Mouse (Mus musculus) limb, embryonic 12.5 days (tissue): ENCODE results near the gene Parp1. TPM values are rescaled to one million over a fixed set of nuclear protein-coding genes. Genes with fewer than 3 reads are reported as not detected.
A peak's percentile ranks its signal among the peaks of the same experiment; 100 is the strongest.

Source experiments
- ATAC-seq: fragments of 200-750 bp; cut with Nextera tagmentation; 2 replicates; pipeline ENCODE4 v1.8.0; 2017; ENCODE audit warnings: low read depth, moderate TSS enrichment; ENCODE audit not compliant: insufficient number of reproducible peaks, insufficient read depth, low FRiP score, low TSS enrichment
- H3K27ac ChIP-seq: fragments of 300-500 bp; sonication (generic); 2 replicates; pipeline ENCODE4 v1.5.1; 2016; ENCODE audit warnings: mild to moderate bottlenecking, moderate library complexity
- H3K27me3 ChIP-seq: fragments of 300-500 bp; sonication (generic); 2 replicates; pipeline ENCODE4 v1.6.1; 2016; ENCODE audit warnings: mild to moderate bottlenecking, moderate library complexity
- H3K36me3 ChIP-seq: fragments of 300-500 bp; sonication (generic); 2 replicates; pipeline ENCODE4 v1.6.1; 2016; ENCODE audit warnings: mild to moderate bottlenecking, moderate library complexity
- H3K4me1 ChIP-seq: fragments of 300-500 bp; sonication (generic); replicated peaks from 2 replicates; pipeline ENCODE4 v1.6.1; 2016
- H3K4me2 ChIP-seq: fragments of 300-500 bp; sonication (generic); 2 replicates; pipeline ENCODE4 v1.6.1; 2016; ENCODE audit warnings: mild to moderate bottlenecking, moderate library complexity
- H3K4me3 ChIP-seq: fragments of 300-500 bp; sonication (generic); replicated peaks from 2 replicates; pipeline ENCODE4 v1.5.1; 2016; ENCODE audit warnings: mild to moderate bottlenecking
- H3K9ac ChIP-seq: fragments of 300-500 bp; sonication (generic); replicated peaks from 2 replicates; pipeline ENCODE4 v1.6.1; 2016; ENCODE audit warnings: mild to moderate bottlenecking, moderate library complexity
- H3K9me3 ChIP-seq: fragments of 300-500 bp; sonication (generic); 2 replicates; pipeline ENCODE4 v1.6.1; 2016; ENCODE audit warnings: mild to moderate bottlenecking, moderate library complexity
- WGBS: fragments of 180-500 bp; shearing (Covaris S2); methylation state at CpG from one replicate; pipeline ENCODE4 v1.1.7; 2016; 5-methylcytosine and 5-hydroxymethylcytosine counted together
- polyA plus RNA-seq: library from polyadenylated mRNA; unstranded; fragments of >200 nt; fragmentation: Nextera tagmentation; extraction: Ambion mirVana; gene quantifications from 2 replicates; pipeline ENCODE4 v1.2.1, GENCODE M21; 2016

The Parp1 gene
- polyA plus RNA-seq = 202 and 203 TPM in 2 replicates

- H3K9ac ChIP-seq = peak within 1 kb of the TSS; percentile 93
- peak within 1 kb of the TSS; percentile 92 for H3K4me2 ChIP-seq
- 1% methylated on average over 65 of the region's 67 CpGs for WGBS
- H3K27ac ChIP-seq = peak within 1 kb of the TSS; percentile 96
- H3K9me3 ChIP-seq = peaks cover 5% of the 10 kb centered on the region; the same call in 1 of the 2 replicates
- ATAC-seq = peak; percentile 98
- H3K4me3 ChIP-seq = peak within 1 kb of the TSS; percentile 89
- H3K4me1 ChIP-seq = peaks cover 21% of the 10 kb centered on the region
- no peaks in the 10 kb centered on the region for H3K27me3 ChIP-seq
- H3K36me3 ChIP-seq = peaks cover 22% of the 10 kb centered on the region
Observed at GRCm38 (mm10) chr1:180568761-180569452, at the start of gene Parp1. TSS of gene Parp1 (plus strand) at chr1:180568924.

DNA sequence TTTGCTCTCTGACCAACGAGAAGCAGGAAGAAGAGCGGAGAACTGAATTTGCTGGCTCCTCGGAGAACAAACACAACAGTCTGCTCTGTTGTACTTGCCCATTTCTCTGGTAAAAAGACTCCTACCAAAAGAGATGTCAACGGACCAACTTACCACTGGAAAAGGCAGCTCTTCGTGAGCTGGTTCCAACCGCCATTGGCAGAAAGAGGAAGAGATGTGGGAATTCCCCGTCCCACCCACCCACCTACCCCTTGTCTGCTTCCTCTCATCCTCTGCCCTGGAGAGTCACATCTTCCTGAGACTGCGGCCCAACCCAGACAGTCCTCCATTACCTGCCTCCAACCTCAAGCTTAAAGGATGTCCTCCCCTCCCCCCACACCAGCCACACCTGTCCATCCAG is 49.2 kb upstream of the Parp1 start:
- H3K4me3 ChIP-seq = no peak overlapping the region
- H3K4me2 ChIP-seq = no peak overlapping the region
- no peak overlapping the region for H3K9ac ChIP-seq
- H3K36me3 ChIP-seq = no peaks in the 10 kb centered on the region
- H3K27ac ChIP-seq = no peak overlapping the region
- ATAC-seq = no peak
- whole genome bisulfite sequencing = 90% methylated on average over 8 of the region's 8 CpGs
- no peaks in the 10 kb centered on the region for H3K27me3 ChIP-seq
- H3K9me3 ChIP-seq = no peaks in the 10 kb centered on the region
- H3K4me1 ChIP-seq = peaks cover 11% of the 10 kb centered on the region; the same call in 1 of the 2 replicates

DNA sequence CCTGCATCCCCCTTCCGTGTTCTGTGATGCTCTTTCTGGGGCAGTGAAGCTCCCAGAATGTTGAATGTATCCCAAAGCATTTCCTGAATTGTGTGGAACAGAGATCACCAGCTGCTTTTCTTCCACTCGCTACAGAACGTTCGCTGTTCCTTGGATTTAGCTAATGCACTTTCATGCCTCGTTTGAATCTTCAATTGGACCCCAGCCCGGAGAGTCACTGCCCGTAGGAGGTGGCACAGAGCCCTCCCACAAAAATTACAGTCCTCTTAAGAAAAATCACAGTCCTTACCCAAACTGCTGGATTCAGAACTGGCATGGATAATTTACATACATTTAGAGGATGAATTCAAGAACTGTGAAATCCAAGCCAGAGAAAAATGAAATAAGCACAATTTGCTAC is 48.5 kb upstream of the Parp1 start:
- no peak overlapping the region for H3K27ac ChIP-seq
- 69% methylated on average over 7 of the region's 7 CpGs for WGBS
- no peaks in the 10 kb centered on the region for H3K36me3 ChIP-seq
- no peak overlapping the region for H3K4me3 ChIP-seq
- no peaks in the 10 kb centered on the region for H3K9me3 ChIP-seq
- ATAC-seq = no peak
- H3K4me1 ChIP-seq = peaks cover 11% of the 10 kb centered on the region; the same call in 1 of the 2 replicates
- no peak overlapping the region for H3K9ac ChIP-seq
- H3K27me3 ChIP-seq = no peaks in the 10 kb centered on the region
- no peak overlapping the region for H3K4me2 ChIP-seq

GRCm38 (mm10) chr1:180523320-180523719 is 45.4 kb upstream of the Parp1 start:
- H3K9ac ChIP-seq = no peak overlapping the region
- no peaks in the 10 kb centered on the region for H3K36me3 ChIP-seq
- 0 out of 2 replicates have a peak, but pooled peaks cover 7% of the 10 kb centered on the region for H3K4me1 ChIP-seq
- H3K27ac ChIP-seq = no peak overlapping the region
- ATAC-seq = no peak
- WGBS = 74% methylated on average over 2 of the region's 2 CpGs
- no peaks in the 10 kb centered on the region for H3K27me3 ChIP-seq
- no peak overlapping the region for H3K4me3 ChIP-seq
- H3K9me3 ChIP-seq = no peaks in the 10 kb centered on the region
- H3K4me2 ChIP-seq = no peak overlapping the region

GRCm38 (mm10) chr1:180525301-180525700 is 43.4 kb upstream of the Parp1 start:
- 78% methylated on average over 1 of the region's 1 CpGs for WGBS
- no peak overlapping the region for H3K4me3 ChIP-seq
- no peak overlapping the region for H3K27ac ChIP-seq
- no peaks in the 10 kb centered on the region for H3K36me3 ChIP-seq
- no peak overlapping the region for H3K4me2 ChIP-seq
- H3K4me1 ChIP-seq = 0 out of 2 replicates have a peak, but pooled peaks cover 7% of the 10 kb centered on the region
- no peaks in the 10 kb centered on the region for H3K27me3 ChIP-seq
- no peak overlapping the region for H3K9ac ChIP-seq
- H3K9me3 ChIP-seq = no peaks in the 10 kb centered on the region
- ATAC-seq = no peak

DNA sequence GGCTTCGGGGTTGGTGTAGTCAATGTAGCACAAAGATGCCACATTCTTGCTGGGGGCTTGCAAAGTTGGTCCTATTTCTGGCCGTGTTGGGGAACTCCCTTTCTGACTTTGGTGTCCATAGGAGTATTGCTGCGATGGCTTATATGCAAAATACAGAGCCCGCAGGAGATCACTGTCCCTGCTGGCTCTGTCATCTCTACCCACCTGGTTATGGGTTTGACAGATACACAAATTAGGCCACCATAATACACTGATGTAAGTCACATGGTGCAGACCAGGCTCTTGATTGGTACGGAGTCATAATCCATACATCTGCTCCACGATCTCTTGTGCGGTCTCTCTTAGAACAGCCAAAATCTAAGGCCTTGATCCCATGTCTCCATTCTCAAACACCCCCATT is 38.9 kb upstream of the Parp1 start:
- Histone ChIP-seq H3K9me3 (peaks cover 17% of the 10 kb centered on the region), H3K4me2 (no peak overlapping the region), H3K27ac (no peak overlapping the region), H3K4me1 (0 out of 2 replicates have a peak, but pooled peaks cover 7% of the 10 kb centered on the region), H3K9ac (no peak overlapping the region), H3K27me3 (no peaks in the 10 kb centered on the region), H3K4me3 (no peak overlapping the region), H3K36me3 (no peaks in the 10 kb centered on the region)
- no peak for ATAC-seq
- WGBS = 90% methylated on average over 7 of the region's 7 CpGs

GRCm38 (mm10) chr1:180530457-180531263 is 38.1 kb upstream of the Parp1 start:
- ATAC-seq = no peak
- no peak overlapping the region for H3K4me2 ChIP-seq
- 59% methylated on average over 8 of the region's 8 CpGs for WGBS

DNA sequence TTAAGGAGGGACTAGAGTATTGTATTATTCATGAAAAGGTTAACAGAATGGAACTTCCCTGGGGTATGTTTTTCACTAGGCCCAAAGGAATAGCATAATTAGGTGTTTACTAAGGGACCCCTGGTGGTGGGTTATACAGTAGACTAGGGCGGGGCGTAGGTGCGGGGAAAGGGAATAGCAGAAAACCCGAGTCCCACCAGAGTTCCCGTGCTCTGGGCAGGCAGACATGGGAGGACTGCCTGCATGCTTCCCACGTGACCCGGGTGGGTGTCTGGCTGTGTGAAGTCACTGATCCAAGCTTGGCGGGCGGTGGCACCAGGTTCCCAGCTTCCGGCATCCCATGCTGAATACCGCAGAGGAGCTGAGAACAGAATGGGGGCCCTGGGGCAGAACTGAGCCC is 36.1 kb upstream of the Parp1 start:
- Histone ChIP-seq H3K9ac (no peak overlapping the region), H3K27ac (no peak overlapping the region), H3K9me3 (peaks cover 17% of the 10 kb centered on the region), H3K36me3 (no peaks in the 10 kb centered on the region), H3K4me2 (no peak overlapping the region), H3K27me3 (no peaks in the 10 kb centered on the region), H3K4me3 (no peak overlapping the region), H3K4me1 (0 out of 2 replicates have a peak, but pooled peaks cover 6% of the 10 kb centered on the region)
- no peak for ATAC-seq
- WGBS = 93% methylated on average over 11 of the region's 11 CpGs

More at GRCm38 (mm10) chr1:180530457-180531263, 38.1 kb upstream of the Parp1 start:
- H3K36me3 ChIP-seq = no peaks in the 10 kb centered on the region
- H3K9ac ChIP-seq = no peak overlapping the region
- 0 out of 2 replicates have a peak, but pooled peaks cover 7% of the 10 kb centered on the region for H3K4me1 ChIP-seq
- no peak overlapping the region for H3K27ac ChIP-seq
- no peaks in the 10 kb centered on the region for H3K27me3 ChIP-seq
- H3K4me3 ChIP-seq = no peak overlapping the region
- H3K9me3 ChIP-seq = peaks cover 17% of the 10 kb centered on the region

DNA sequence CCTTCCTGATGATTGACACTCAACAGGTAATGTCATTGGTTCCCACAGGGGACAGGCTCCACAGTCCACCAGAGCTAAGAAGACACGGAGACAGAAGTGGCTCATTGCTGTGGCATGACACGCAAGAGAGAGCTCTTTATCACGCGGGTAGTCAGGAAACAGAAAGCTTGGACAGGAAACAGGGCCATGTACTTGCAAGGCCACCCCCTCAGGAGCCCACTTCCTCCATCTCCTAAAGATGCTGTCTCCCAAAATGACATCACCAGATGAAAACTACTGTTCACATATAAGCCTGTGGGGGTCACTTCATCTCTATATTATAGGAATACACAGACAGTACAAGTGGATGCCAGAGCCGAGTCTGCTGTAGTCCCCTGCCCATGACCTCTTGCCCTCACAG is 32.0 kb upstream of the Parp1 start:
- Histone ChIP-seq H3K4me1 (peaks cover 7% of the 10 kb centered on the region; the same call in 1 of the 2 replicates), H3K27ac (no peak overlapping the region), H3K9me3 (peaks cover 17% of the 10 kb centered on the region), H3K4me3 (no peak overlapping the region), H3K4me2 (no peak overlapping the region), H3K36me3 (no peaks in the 10 kb centered on the region), H3K9ac (no peak overlapping the region), H3K27me3 (no peaks in the 10 kb centered on the region)
- 65% methylated on average over 5 of the region's 5 CpGs for WGBS
- no peak for ATAC-seq

- ATAC-seq = no peak
- Histone ChIP-seq H3K4me3 (no peak overlapping the region), H3K27me3 (no peaks in the 10 kb centered on the region), H3K9ac (no peak overlapping the region), H3K4me1 (peaks cover 10% of the 10 kb centered on the region; the same call in 1 of the 2 replicates), H3K36me3 (no peaks in the 10 kb centered on the region), H3K27ac (no peak overlapping the region), H3K9me3 (0 out of 2 replicates have a peak, but pooled peaks cover 5% of the 10 kb centered on the region), H3K4me2 (no peak overlapping the region)
- 38% methylated on average over 2 of the region's 2 CpGs for WGBS
Observed at GRCm38 (mm10) chr1:180541251-180541650, 27.5 kb upstream of the Parp1 start.
